Mouse (Mus musculus): ENCODE measurements around the gene Gm28778. TPM values are rescaled to one million over a fixed set of nuclear protein-coding genes. Genes with fewer than 3 reads are reported as not detected.
"Not testable (repeated sequence)": the region's sequence is repeated elsewhere in the genome, so short reads cannot be mapped to it uniquely, and the experiment has no call there.

Gene Gm28778
- polyA plus RNA-seq, 1 experiment from 2014 or later, result not detected

- peak; percentile 47; the same call in 1 of the 2 replicates for ATAC-seq (replicated peaks; ENCODE audit: low FRiP score)
- Histone ChIP-seq H3K9me3 (ENCODE audit: control insufficient read depth, low read length) (no peaks in the 10 kb centered on the region), H3K27me3 (replicated peaks; ENCODE audit: control insufficient read depth, insufficient read depth, low read length) (no peaks in the 10 kb centered on the region), H3K4me2 (no peak overlapping the region), H3K27ac (ENCODE audit: low read depth, low read length) (no peak overlapping the region), H3K4me3 (ENCODE audit: low read depth, low read length) (no peak overlapping the region), H3K36me3 (ENCODE audit: control insufficient read depth, insufficient read depth, low read length) (peaks cover 11% of the 10 kb centered on the region), H3K9ac (ENCODE audit: low read depth, low read length) (no peak overlapping the region), H3K4me1 (replicated peaks; ENCODE audit: control insufficient read depth, insufficient read depth, low read length) (0 out of 2 replicates have a peak, but pooled peaks cover 3% of the 10 kb centered on the region)
- 87% methylated on average over 4 of the region's 4 CpGs for WGBS
- DNase-seq (ENCODE audit: low spot score), result no peak
Observed at GRCm38 (mm10) chr1:53321662-53322344, 24.9 kb downstream of the Gm28778 start.

DNA sequence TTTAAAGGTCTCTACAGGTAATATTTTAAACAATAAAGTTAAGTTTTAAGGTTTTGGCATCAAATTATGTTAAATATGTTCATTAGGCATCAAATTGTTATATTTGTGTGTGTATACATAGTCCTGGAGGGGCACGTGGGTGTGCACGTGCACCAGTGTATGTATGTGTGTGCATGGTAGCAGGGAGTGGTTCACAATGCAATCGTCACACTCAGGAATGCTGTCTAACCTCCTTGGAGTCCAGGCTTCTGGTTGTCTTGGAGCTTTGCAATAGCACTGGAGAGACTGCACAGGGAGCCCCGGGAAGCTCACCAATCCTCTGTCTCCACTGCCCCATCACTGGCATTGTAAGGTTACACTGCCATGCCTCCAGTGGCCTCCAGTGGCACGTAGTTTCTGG, 26.3 kb downstream of the Gm28778 start:
- Histone ChIP-seq H3K9ac (ENCODE audit: low read depth, low read length) (no peak overlapping the region), H3K27ac (ENCODE audit: low read depth, low read length) (no peak overlapping the region), H3K9me3 (ENCODE audit: control insufficient read depth, low read length) (no peaks in the 10 kb centered on the region), H3K4me3 (ENCODE audit: low read depth, low read length) (no peak overlapping the region), H3K36me3 (ENCODE audit: control insufficient read depth, insufficient read depth, low read length) (peaks cover 3% of the 10 kb centered on the region), H3K4me1 (replicated peaks; ENCODE audit: control insufficient read depth, insufficient read depth, low read length) (0 out of 2 replicates have a peak, but pooled peaks cover 3% of the 10 kb centered on the region), H3K4me2 (no peak overlapping the region), H3K27me3 (replicated peaks; ENCODE audit: control insufficient read depth, insufficient read depth, low read length) (no peaks in the 10 kb centered on the region)
- 90% methylated on average over 5 of the region's 5 CpGs for WGBS
- DNase-seq (ENCODE audit: low spot score) (no peak), ATAC-seq (replicated peaks; ENCODE audit: low FRiP score) (no peak)

DNA sequence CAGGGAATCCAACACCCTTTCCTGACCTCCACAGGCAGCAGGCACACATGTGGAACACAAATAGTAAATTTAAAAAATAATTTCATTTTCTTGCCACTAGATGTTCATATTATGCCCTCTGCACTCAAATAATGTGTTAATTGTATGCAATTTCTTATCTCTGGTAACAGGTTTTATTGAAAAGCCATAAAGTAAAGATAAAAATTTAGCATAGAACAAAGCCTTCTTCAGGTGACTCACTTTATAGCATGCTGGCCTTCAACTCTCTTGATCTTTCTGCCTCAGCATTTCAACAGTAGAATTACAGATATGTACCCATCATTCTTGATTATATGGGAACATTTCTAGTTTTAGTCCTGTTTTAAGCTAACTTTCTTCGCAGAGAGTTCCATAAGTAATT, 27.4 kb downstream of the Gm28778 start:
- no peak overlapping the region for H3K4me3 ChIP-seq (ENCODE audit: low read depth, low read length)
- no peaks in the 10 kb centered on the region for H3K9me3 ChIP-seq (ENCODE audit: control insufficient read depth, low read length)
- ATAC-seq (replicated peaks; ENCODE audit: low FRiP score) (no peak), DNase-seq (ENCODE audit: low spot score) (no peak)
- H3K27me3 ChIP-seq (replicated peaks; ENCODE audit: control insufficient read depth, insufficient read depth, low read length), result no peaks in the 10 kb centered on the region
- 0 out of 2 replicates have a peak, but pooled peaks cover 3% of the 10 kb centered on the region for H3K4me1 ChIP-seq (replicated peaks; ENCODE audit: control insufficient read depth, insufficient read depth, low read length)
- 0 out of 2 replicates have a peak, but pooled peaks cover 3% of the 10 kb centered on the region for H3K36me3 ChIP-seq (ENCODE audit: control insufficient read depth, insufficient read depth, low read length)
- no peak overlapping the region for H3K9ac ChIP-seq (ENCODE audit: low read depth, low read length)
- H3K27ac ChIP-seq (ENCODE audit: low read depth, low read length), result no peak overlapping the region
- WGBS, result 94% methylated on average over 1 of the region's 1 CpGs
- H3K4me2 ChIP-seq, result no peak overlapping the region

- DNase-seq (ENCODE audit: low spot score) (no peak), ATAC-seq (replicated peaks; ENCODE audit: low FRiP score) (no peak)
- Histone ChIP-seq H3K9ac (ENCODE audit: low read depth, low read length) (no peak overlapping the region), H3K36me3 (ENCODE audit: control insufficient read depth, insufficient read depth, low read length) (0 out of 2 replicates have a peak, but pooled peaks cover 3% of the 10 kb centered on the region), H3K4me2 (no peak overlapping the region), H3K4me3 (ENCODE audit: low read depth, low read length) (no peak overlapping the region), H3K4me1 (replicated peaks; ENCODE audit: control insufficient read depth, insufficient read depth, low read length) (0 out of 2 replicates have a peak, but pooled peaks cover 3% of the 10 kb centered on the region), H3K9me3 (ENCODE audit: control insufficient read depth, low read length) (no peaks in the 10 kb centered on the region), H3K27ac (ENCODE audit: low read depth, low read length) (no peak overlapping the region), H3K27me3 (replicated peaks; ENCODE audit: control insufficient read depth, insufficient read depth, low read length) (no peaks in the 10 kb centered on the region)
- WGBS, result 87% methylated on average over 5 of the region's 5 CpGs
Observed at GRCm38 (mm10) chr1:53324827-53325494, 28.1 kb downstream of the Gm28778 start.

GRCm38 (mm10) chr1:53333527-53333926, 36.6 kb downstream of the Gm28778 start:
- not testable (repeated sequence) for H3K36me3 ChIP-seq (ENCODE audit: control insufficient read depth, insufficient read depth, low read length); H3K9me3 ChIP-seq (ENCODE audit: control insufficient read depth, low read length); H3K27ac ChIP-seq (ENCODE audit: low read depth, low read length); H3K4me1 ChIP-seq (replicated peaks; ENCODE audit: control insufficient read depth, insufficient read depth, low read length); H3K4me3 ChIP-seq (ENCODE audit: low read depth, low read length); H3K4me2 ChIP-seq; DNase-seq (ENCODE audit: low spot score); ATAC-seq (replicated peaks; ENCODE audit: low FRiP score); H3K9ac ChIP-seq (ENCODE audit: low read depth, low read length); H3K27me3 ChIP-seq (replicated peaks; ENCODE audit: control insufficient read depth, insufficient read depth, low read length)
- WGBS, result 41% methylated on average over 5 of the region's 5 CpGs

DNA sequence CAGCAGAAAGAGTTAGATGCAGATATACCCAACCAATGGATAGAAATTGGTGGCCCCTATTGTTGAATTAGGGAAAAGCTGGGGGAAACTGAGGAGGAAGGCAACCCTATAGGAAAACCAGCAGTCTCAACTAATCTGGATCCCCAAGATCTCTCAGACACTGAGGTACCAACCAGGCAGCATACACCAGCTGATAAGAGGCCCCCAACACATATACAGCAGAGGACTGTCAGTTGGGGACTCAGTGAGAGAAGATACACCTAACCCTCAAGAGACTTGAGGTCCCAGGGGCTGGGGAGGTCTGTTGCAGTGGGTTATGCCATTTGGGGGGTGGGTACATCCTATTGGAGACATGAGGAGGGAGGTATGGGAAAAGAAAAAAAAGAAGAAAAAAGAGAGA, 38.6 kb downstream of the Gm28778 start:
- H3K36me3 ChIP-seq (ENCODE audit: control insufficient read depth, insufficient read depth, low read length), result no peaks in the 10 kb centered on the region; the same call in 1 of the 2 replicates

GRCm38 (mm10) chr1:53337403-53337802, 40.5 kb downstream of the Gm28778 start:
- not testable (repeated sequence) for H3K4me2 ChIP-seq; H3K27me3 ChIP-seq (replicated peaks; ENCODE audit: control insufficient read depth, insufficient read depth, low read length); DNase-seq (ENCODE audit: low spot score); H3K4me1 ChIP-seq (replicated peaks; ENCODE audit: control insufficient read depth, insufficient read depth, low read length); H3K27ac ChIP-seq (ENCODE audit: low read depth, low read length); ATAC-seq (replicated peaks; ENCODE audit: low FRiP score); H3K9ac ChIP-seq (ENCODE audit: low read depth, low read length); H3K9me3 ChIP-seq (ENCODE audit: control insufficient read depth, low read length); H3K4me3 ChIP-seq (ENCODE audit: low read depth, low read length); H3K36me3 ChIP-seq (ENCODE audit: control insufficient read depth, insufficient read depth, low read length)
- WGBS, result 50% methylated on average over 2 of the region's 2 CpGs

More for the DNA sequence above, 38.6 kb downstream of the Gm28778 start:
- Histone ChIP-seq H3K4me1 (replicated peaks; ENCODE audit: control insufficient read depth, insufficient read depth, low read length) (no peaks in the 10 kb centered on the region; the same call in 1 of the 2 replicates), H3K9ac (ENCODE audit: low read depth, low read length) (no peak overlapping the region), H3K4me3 (ENCODE audit: low read depth, low read length) (no peak overlapping the region), H3K27ac (ENCODE audit: low read depth, low read length) (no peak overlapping the region), H3K27me3 (replicated peaks; ENCODE audit: control insufficient read depth, insufficient read depth, low read length) (no peaks in the 10 kb centered on the region), H3K4me2 (no peak overlapping the region), H3K9me3 (ENCODE audit: control insufficient read depth, low read length) (no peaks in the 10 kb centered on the region)
- DNase-seq (ENCODE audit: low spot score) (no peak), ATAC-seq (replicated peaks; ENCODE audit: low FRiP score) (peak; percentile 68; the same call in 1 of the 2 replicates)

DNA sequence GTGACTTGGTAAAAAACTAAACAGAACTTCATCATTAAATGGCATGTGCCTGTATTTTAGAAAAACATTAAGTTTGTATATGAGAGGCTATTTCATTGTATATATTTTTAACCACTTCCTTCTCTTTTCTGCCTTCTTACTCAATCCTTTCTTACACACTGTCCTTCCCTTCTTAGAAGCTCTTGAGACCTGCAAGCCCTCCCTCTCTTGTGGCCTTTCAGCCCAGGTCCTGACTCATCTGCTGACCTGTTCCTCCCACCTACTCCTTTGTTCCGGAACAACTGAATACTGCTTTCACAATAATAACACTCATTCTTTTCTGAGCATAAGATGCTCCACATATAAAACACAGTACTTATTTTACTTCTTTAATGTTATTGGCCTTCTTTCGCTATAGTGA, 44.2 kb downstream of the Gm28778 start:
- peaks cover 17% of the 10 kb centered on the region for H3K36me3 ChIP-seq (ENCODE audit: control insufficient read depth, insufficient read depth, low read length)
- DNase-seq (ENCODE audit: low spot score), result no peak
- no peak overlapping the region for H3K4me3 ChIP-seq (ENCODE audit: low read depth, low read length)
- no peak for ATAC-seq (replicated peaks; ENCODE audit: low FRiP score)
- WGBS, result 92% methylated on average over 2 of the region's 2 CpGs
- H3K27me3 ChIP-seq (replicated peaks; ENCODE audit: control insufficient read depth, insufficient read depth, low read length), result no peaks in the 10 kb centered on the region
- no peak overlapping the region for H3K27ac ChIP-seq (ENCODE audit: low read depth, low read length)
- peaks cover 3% of the 10 kb centered on the region; the same call in 1 of the 2 replicates for H3K9me3 ChIP-seq (ENCODE audit: control insufficient read depth, low read length)
- H3K9ac ChIP-seq (ENCODE audit: low read depth, low read length), result no peak overlapping the region
- no peak overlapping the region for H3K4me2 ChIP-seq
- no peaks in the 10 kb centered on the region for H3K4me1 ChIP-seq (replicated peaks; ENCODE audit: control insufficient read depth, insufficient read depth, low read length)

All from liver, embryonic 11.5 days (tissue).